In the genomic region with DNA sequence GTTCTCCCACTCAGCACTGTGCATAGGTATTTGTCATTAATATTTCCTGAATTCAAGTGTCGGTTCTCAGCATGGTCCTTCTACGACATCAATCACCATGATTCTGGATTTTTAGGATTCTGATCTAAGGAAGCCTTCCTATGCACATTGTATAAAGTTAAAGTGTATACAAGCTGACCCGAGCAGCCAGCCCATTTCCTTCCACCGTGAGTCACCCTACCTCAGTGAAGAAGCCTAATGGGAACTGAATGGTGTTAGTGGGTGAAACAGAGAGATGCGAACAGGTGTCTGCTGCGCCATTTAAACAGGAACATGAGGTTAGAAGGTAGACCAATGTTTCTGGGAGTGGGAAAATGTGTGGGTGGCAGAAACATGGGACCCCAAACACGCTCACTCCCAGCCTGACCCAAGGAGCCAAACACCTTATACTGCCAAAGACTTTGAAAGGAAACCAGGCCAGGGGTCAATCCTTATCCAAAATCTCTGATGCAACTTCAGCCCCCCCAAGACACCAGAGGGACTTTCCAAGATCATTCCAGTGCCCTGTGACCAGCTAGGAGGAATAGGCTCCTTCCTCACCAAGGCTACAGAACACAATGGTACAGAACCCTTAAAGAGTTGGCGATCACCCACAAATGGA, we compare ENCODE assay signal across 19 mouse cellular contexts.
DNase-seq lines count a peak whose midpoint lies in the region; ATAC-seq and TF ChIP-seq lines count a peak whose summit lies in the region.
"Had no signal": no experiment of that assay in that cellular context is flagged by ENCODE, and none has a peak within 500 bp of the region (broad histone marks: within the 10 kb centered on the region; RNA-seq: fewer than 3 reads in every experiment).

No protein-coding gene starts in this region.

- no peak overlapping the region for H3K4me2 ChIP-seq in heart, embryonic 12.5 days
- H3K4me2 ChIP-seq: forebrain, embryonic 13.5 days; heart, embryonic 13.5 days; hindbrain, embryonic 13.5 days had no signal

- no peak for TF ChIP-seq CTCF in thymus, adult 2 months (IDR thresholded peaks at IDR 0.05; ENCODE audit: borderline replicate concordance, control insufficient read depth, extremely low read depth, insufficient read depth, low read length, poor library complexity)

- H3K4me3 ChIP-seq in heart, embryonic 12.5 days: no peak overlapping the region
- H3K4me3 ChIP-seq in thymus, adult 2 months (ENCODE audit: control insufficient read depth, insufficient read depth, low read length): no peak overlapping the region
- H3K4me3 ChIP-seq: embryonic facial prominence, embryonic 10.5 days; forebrain, embryonic 13.5 days; heart, embryonic 13.5 days; hindbrain, embryonic 13.5 days had no signal

- no peak for ATAC-seq in heart, embryonic 12.5 days (ENCODE audit: insufficient number of reproducible peaks, low FRiP score)
- ATAC-seq: activated CD4-positive, CD25-positive, alpha-beta regulatory T cell, adult 4 months; forebrain, embryonic 13.5 days; forebrain, postnatal 0 days; hindbrain, postnatal 0 days; Patski had no signal

- no peak for TF ChIP-seq POLR2A in thymus, adult 2 months (IDR thresholded peaks at IDR 0.05; ENCODE audit: control insufficient read depth, extremely low read depth, insufficient read depth, low read length, poor library complexity)

- peak; percentile 3 for DNase-seq in heart, postnatal 4 days
- peak; percentile 8 for DNase-seq in thymus, postnatal 4 days
- no peak for DNase-seq in thymus, adult 2 months
- DNase-seq in naive thymus-derived CD4-positive, alpha-beta T cell, adult 2 months (ENCODE audit: low read depth): peak; percentile 35
- DNase-seq in urinary bladder, postnatal 36 days (ENCODE audit: low spot score in 2 of 2): no peak
- DNase-seq: adrenal gland, postnatal 14 days; cerebellum, adult 2 months; cerebellum, postnatal 10 days; forebrain, postnatal 0 days; gastrocnemius, postnatal 14 days had no signal

- no peak overlapping the region for H3K9ac ChIP-seq in heart, embryonic 12.5 days
- H3K9ac ChIP-seq: forebrain, embryonic 13.5 days; forebrain, postnatal 0 days; heart, embryonic 13.5 days; hindbrain, embryonic 13.5 days had no signal

- H3K27ac ChIP-seq in heart, embryonic 12.5 days (ENCODE audit: poor library complexity, severe bottlenecking): no peak overlapping the region
- no peak overlapping the region; the same call in none of the 2 replicates for H3K27ac ChIP-seq in thymus, adult 2 months (ENCODE audit: control insufficient read depth, insufficient read depth, low read length)
- H3K27ac ChIP-seq: embryonic facial prominence, embryonic 10.5 days; forebrain, embryonic 13.5 days; heart, embryonic 13.5 days; hindbrain, embryonic 13.5 days; hindbrain, postnatal 0 days had no signal

- peaks cover 30% of the 10 kb centered on the region for H3K4me1 ChIP-seq in heart, embryonic 12.5 days (replicated peaks)
- H3K4me1 ChIP-seq in thymus, adult 2 months (replicated peaks; ENCODE audit: control insufficient read depth, insufficient read depth, low read length): peaks cover 44% of the 10 kb centered on the region
- H3K4me1 ChIP-seq: embryonic facial prominence, embryonic 10.5 days had no signal

- H3K36me3 ChIP-seq in heart, embryonic 12.5 days: no peaks in the 10 kb centered on the region
- no peaks in the 10 kb centered on the region for H3K36me3 ChIP-seq in thymus, adult 2 months (ENCODE audit: control insufficient read depth, insufficient read depth, low read length)
- H3K36me3 ChIP-seq: embryonic facial prominence, embryonic 10.5 days; heart, embryonic 13.5 days; hindbrain, embryonic 13.5 days had no signal

- H3K9me3 ChIP-seq in heart, embryonic 12.5 days (replicated peaks): no peaks in the 10 kb centered on the region
- H3K9me3 ChIP-seq: embryonic facial prominence, embryonic 10.5 days; forebrain, embryonic 13.5 days; heart, embryonic 13.5 days; hindbrain, embryonic 13.5 days had no signal

- 88% methylated on average over 8 of the region's 8 CpGs for WGBS in heart, embryonic 12.5 days
- WGBS in thymus, adult 2 months: 70% methylated on average over 8 of the region's 8 CpGs

- H3K27me3 ChIP-seq in heart, embryonic 12.5 days (replicated peaks): no peaks in the 10 kb centered on the region
- no peaks in the 10 kb centered on the region for H3K27me3 ChIP-seq in thymus, adult 2 months (ENCODE audit: control insufficient read depth, insufficient read depth, low read length)
- H3K27me3 ChIP-seq: CH12.LX; forebrain, embryonic 13.5 days; heart, embryonic 13.5 days; hindbrain, embryonic 13.5 days; Patski had no signal

Comparison
In these comparisons a context has a peak if more than half of its experiments do, and no peak if none do; other contexts are left out.
1. DNase-seq: peak in heart, postnatal 4 days (single experiment), thymus, postnatal 4 days (single experiment) and naive thymus-derived CD4-positive, alpha-beta T cell, adult 2 months (single experiment); none in thymus, adult 2 months (single experiment) and urinary bladder, postnatal 36 days (0 of 2).